Mouse (Mus musculus): Measurements from ENCODE around the gene Fndc8. TPM values are rescaled to one million over a fixed set of nuclear protein-coding genes. Genes with fewer than 3 reads are reported as not detected.
"Not testable (repeated sequence)": the region's sequence is repeated elsewhere in the genome, so short reads cannot be mapped to it uniquely, and the experiment has no call there.

Fndc8 gene
- polyA plus RNA-seq, 1 experiment from 2014 or later = 0.22 TPM

DNA sequence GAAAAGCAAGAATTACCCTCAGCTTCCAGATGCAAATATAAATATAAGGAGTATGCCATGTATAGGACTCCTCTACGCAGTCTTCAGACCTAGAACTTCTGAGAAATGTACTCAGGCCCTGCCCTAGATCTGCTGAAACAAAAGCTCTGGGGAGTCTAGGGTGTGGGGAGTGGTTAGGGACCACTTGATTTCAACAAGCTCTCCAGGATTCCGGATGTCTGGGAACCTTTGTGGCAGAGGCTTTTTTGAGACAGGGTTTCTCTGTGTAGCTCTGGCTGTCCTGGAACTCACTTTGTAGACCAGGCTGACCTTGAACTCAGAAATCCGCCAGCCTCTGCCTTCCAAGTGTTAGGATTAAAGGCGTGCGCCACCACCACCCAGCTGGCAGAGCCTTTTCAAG lies 13.9 kb downstream of the Fndc8 start:
- peaks cover 66% of the 10 kb centered on the region for H3K36me3 ChIP-seq (replicated peaks)
- no peak overlapping the region for H3K27ac ChIP-seq
- H3K4me3 ChIP-seq = no peak overlapping the region
- peaks cover 15% of the 10 kb centered on the region for H3K4me1 ChIP-seq
- H3K27me3 ChIP-seq (ENCODE audit: poor library complexity, severe bottlenecking) = 0 out of 2 replicates have a peak, but pooled peaks cover 7% of the 10 kb centered on the region
- WGBS = 89% methylated on average over 5 of the region's 5 CpGs
- DNase-seq (ENCODE audit: extremely low spot score, low spot score) = no peak
- H3K9me3 ChIP-seq = no peaks in the 10 kb centered on the region

DNA sequence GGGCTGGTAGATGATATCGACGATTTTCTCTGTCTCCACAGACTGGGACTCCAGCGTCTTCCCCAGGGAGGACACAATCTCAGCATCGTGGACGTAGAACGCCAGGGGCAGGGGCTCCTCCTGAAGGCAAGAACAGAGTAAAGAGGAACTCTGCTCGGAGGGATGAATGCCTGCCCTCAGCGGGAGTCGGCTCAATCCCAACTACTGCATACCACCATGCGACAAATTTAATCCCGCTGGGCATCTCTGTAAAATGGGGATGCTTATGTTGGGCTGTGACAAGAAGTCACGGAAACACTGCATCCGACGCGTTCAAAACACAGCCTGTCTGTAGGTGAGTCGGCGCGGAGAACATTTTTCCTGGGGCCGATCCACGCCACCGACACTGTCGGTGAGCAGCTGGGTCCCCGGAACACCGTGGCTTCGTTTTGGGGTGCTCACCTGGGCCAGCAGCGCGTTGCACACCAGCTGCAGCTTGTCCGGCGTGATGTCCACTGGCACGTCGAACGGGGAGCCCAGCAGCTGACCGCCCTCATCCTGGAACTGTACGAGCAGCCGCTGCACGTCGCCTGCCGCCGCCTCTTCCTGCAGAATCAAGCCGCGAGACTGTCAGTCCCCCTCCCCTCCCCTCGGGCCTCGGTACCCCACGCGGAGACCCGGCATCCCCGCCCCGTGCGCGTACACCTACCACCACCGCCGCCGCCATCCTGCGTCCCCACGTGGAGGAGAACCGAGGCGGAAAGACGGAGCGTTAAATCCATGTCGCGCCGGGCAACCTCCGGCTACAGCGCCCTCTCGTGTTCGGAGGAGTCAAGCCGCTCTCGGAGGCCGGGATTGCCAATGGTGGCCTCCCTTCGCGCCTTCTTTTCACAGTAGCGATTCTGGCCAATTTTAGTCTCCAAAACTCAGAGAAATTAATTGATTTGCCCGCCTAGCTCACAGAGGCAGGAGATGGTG lies 16.0 kb downstream of the Fndc8 start, which contains the start of gene Nle1:
Nle1 (minus strand) TSS at position 761 of the 957 bp plus-strand sequence.
- H3K27ac ChIP-seq = peak within 1 kb of the TSS; percentile 89
- H3K4me3 ChIP-seq = peak within 1 kb of the TSS; percentile 90
- H3K9me3 ChIP-seq = no peaks in the 10 kb centered on the region
- peak; percentile 93 for DNase-seq (ENCODE audit: extremely low spot score, low spot score)
- peaks cover 22% of the 10 kb centered on the region for H3K27me3 ChIP-seq (ENCODE audit: poor library complexity, severe bottlenecking)
- WGBS = 2% methylated on average over 73 of the region's 73 CpGs
- peaks cover 15% of the 10 kb centered on the region for H3K4me1 ChIP-seq
- H3K36me3 ChIP-seq (replicated peaks) = peaks cover 45% of the 10 kb centered on the region

GRCm38 (mm10) chr11:82908608-82908989 lies 16.7 kb downstream of the Fndc8 start:
- WGBS = 60% methylated on average over 10 of the region's 10 CpGs

GRCm38 (mm10) chr11:82910250-82910649 lies 18.3 kb downstream of the Fndc8 start, which contains the start of gene Unc45b:
Gene Unc45b, plus strand, starts transcription at chr11:82910550.
- WGBS = 84% methylated on average over 4 of the region's 4 CpGs
- DNase-seq (ENCODE audit: extremely low spot score, low spot score) = no peak
- Histone ChIP-seq H3K9me3 (no peaks in the 10 kb centered on the region), H3K4me3 (no peak within 1 kb of the TSS), H3K27ac (no peak within 1 kb of the TSS), H3K27me3 (ENCODE audit: poor library complexity, severe bottlenecking) (peaks cover 38% of the 10 kb centered on the region), H3K36me3 (replicated peaks) (peaks cover 22% of the 10 kb centered on the region), H3K4me1 (peaks cover 20% of the 10 kb centered on the region)

More at GRCm38 (mm10) chr11:82908608-82908989, 16.7 kb downstream of the Fndc8 start:
- peaks cover 38% of the 10 kb centered on the region for H3K36me3 ChIP-seq (replicated peaks)
- H3K27ac ChIP-seq = peak overlapping the region; percentile 89
- peaks cover 28% of the 10 kb centered on the region for H3K27me3 ChIP-seq (ENCODE audit: poor library complexity, severe bottlenecking)
- peaks cover 15% of the 10 kb centered on the region for H3K4me1 ChIP-seq
- peak overlapping the region; percentile 90 for H3K4me3 ChIP-seq
- DNase-seq (ENCODE audit: extremely low spot score, low spot score) = no peak
- H3K9me3 ChIP-seq = no peaks in the 10 kb centered on the region

DNA sequence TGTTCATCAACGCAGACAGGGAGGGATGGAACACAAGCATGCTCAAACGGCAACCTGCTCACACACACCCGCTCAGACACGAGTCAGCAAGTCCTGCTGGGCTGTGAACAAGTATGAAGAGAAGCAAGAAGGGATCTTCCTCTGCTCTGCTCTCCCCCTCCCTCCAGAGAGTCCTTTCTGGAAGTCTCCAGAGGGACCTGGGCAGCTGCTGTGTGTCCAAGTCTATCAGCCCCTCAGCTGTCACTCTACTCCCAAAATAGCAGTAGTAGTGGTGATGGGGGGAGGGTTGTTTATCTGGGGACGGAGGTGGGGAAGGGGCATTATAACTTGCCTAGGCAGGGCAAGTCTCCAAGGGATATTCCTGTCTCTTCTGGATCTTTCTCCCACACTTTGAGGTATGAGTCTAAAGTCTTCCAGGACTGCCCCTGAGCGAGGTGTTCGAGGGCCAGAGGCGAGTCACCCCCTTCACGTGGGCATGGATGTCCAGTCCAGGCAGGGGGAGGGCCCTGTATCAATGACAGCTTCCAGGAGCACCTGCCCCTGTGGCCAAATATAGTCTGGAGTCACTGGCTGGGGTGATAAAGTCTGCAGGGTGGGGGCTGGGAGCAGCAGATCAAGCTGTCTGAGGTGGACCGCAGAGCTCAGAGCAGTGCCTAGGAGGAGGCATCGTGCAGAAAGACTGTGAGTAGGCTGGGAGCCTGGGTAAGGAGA lies 18.9 kb downstream of the Fndc8 start:
- WGBS = 83% methylated on average over 11 of the region's 11 CpGs
- Histone ChIP-seq H3K4me1 (peaks cover 20% of the 10 kb centered on the region), H3K4me3 (no peak overlapping the region), H3K27ac (no peak overlapping the region), H3K27me3 (ENCODE audit: poor library complexity, severe bottlenecking) (peaks cover 38% of the 10 kb centered on the region), H3K36me3 (replicated peaks) (peaks cover 16% of the 10 kb centered on the region), H3K9me3 (no peaks in the 10 kb centered on the region)
- DNase-seq (ENCODE audit: extremely low spot score, low spot score) = no peak

DNA sequence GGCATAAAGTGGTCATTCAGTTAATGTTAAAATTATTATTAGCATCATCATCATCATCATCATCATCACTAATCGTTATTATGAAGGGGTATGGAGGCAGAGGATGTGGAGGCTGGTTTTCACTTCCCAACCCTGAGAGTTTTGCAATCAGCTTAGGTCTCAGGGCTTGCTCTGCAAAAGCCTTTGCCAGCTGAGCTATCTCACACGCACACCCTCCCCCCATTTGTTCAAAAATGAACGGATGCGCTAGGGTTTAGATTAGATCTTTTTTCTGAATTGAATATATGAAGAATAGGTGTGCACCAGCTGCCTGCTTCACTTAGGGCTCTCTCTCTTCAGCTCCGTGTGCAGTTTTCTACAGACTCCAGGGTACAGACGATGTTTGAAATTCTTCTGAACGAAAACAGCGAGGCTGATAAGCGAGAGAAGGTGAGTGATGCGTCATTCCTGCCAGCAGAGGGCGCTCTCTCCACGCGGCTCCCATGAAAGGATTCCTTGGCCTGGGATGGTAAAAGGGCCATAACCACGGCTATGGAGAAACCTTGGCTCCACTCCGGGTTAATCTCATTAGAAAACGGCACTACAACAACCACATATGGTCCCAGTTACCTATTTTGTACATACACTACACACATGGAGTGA lies 22.9 kb downstream of the Fndc8 start:
- H3K4me1 ChIP-seq = peaks cover 6% of the 10 kb centered on the region; the same call in 1 of the 2 replicates
- DNase-seq (ENCODE audit: extremely low spot score, low spot score) = peak; percentile 86
- no peak overlapping the region for H3K27ac ChIP-seq

DNA sequence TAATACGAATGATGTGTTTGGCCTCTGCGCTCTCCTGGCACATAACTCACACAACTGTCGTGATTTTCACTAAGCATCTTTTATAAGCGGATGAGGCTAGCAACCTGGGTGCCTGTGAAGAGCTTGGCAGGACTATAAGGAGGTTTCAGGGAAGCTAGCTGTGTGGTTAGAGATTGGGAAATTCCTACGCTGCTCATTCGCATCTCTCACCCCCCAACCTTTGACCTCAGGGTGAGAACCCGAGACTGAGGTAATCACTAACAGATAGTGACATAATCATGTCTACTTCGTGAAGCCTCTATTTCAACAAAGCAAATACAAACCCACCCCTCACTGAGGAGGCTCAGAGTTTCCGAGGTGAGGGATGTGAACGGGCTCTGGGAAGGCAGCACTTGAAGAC lies 28.8 kb downstream of the Fndc8 start:
- DNase-seq (ENCODE audit: extremely low spot score, low spot score) = no peak
- H3K27ac ChIP-seq = no peak overlapping the region
- H3K36me3 ChIP-seq (replicated peaks) = no peaks in the 10 kb centered on the region
- 53% methylated on average over 10 of the region's 10 CpGs for WGBS
- H3K9me3 ChIP-seq = no peaks in the 10 kb centered on the region
- H3K27me3 ChIP-seq (ENCODE audit: poor library complexity, severe bottlenecking) = peaks cover 49% of the 10 kb centered on the region
- no peak overlapping the region for H3K4me3 ChIP-seq
- no peaks in the 10 kb centered on the region for H3K4me1 ChIP-seq

More for the DNA sequence above, 22.9 kb downstream of the Fndc8 start:
- no peaks in the 10 kb centered on the region for H3K9me3 ChIP-seq
- no peaks in the 10 kb centered on the region for H3K36me3 ChIP-seq (replicated peaks)
- WGBS = 9% methylated on average over 16 of the region's 16 CpGs
- peak overlapping the region; percentile 39 for H3K4me3 ChIP-seq
- H3K27me3 ChIP-seq (ENCODE audit: poor library complexity, severe bottlenecking) = peaks cover 46% of the 10 kb centered on the region

DNA sequence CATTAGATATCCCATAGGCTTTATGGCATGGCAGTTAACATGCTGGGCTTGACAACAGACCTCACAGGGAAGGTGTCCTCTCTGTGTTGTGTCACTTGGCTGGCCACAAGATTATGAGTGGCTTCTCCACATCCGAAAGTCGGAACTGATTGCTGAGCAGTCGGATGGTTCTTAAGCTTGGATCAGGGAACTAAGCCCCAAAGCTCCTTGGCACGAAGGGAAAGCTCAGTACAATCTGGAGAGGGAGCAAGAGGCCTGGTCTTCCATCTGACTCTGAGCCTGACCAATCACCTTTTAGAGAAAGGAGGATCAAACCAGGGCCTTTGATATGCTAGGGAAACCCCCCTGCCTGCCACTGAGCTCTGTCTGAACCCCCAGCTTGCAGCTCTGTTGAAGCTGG lies 29.8 kb downstream of the Fndc8 start:
- Histone ChIP-seq H3K36me3 (replicated peaks) (no peaks in the 10 kb centered on the region), H3K27me3 (ENCODE audit: poor library complexity, severe bottlenecking) (peaks cover 56% of the 10 kb centered on the region), H3K4me3 (no peak overlapping the region), H3K4me1 (no peaks in the 10 kb centered on the region), H3K9me3 (no peaks in the 10 kb centered on the region), H3K27ac (no peak overlapping the region)
- no peak for DNase-seq (ENCODE audit: extremely low spot score, low spot score)
- WGBS = 74% methylated on average over 4 of the region's 4 CpGs

GRCm38 (mm10) chr11:82923910-82924309 lies 32.0 kb downstream of the Fndc8 start:
- not testable (repeated sequence) for H3K36me3 ChIP-seq (replicated peaks); DNase-seq (ENCODE audit: extremely low spot score, low spot score); H3K27ac ChIP-seq; H3K4me3 ChIP-seq; H3K4me1 ChIP-seq; H3K9me3 ChIP-seq
- WGBS = 94% methylated on average over 6 of the region's 6 CpGs
- peaks cover 75% of the 10 kb centered on the region for H3K27me3 ChIP-seq (ENCODE audit: poor library complexity, severe bottlenecking)

DNA sequence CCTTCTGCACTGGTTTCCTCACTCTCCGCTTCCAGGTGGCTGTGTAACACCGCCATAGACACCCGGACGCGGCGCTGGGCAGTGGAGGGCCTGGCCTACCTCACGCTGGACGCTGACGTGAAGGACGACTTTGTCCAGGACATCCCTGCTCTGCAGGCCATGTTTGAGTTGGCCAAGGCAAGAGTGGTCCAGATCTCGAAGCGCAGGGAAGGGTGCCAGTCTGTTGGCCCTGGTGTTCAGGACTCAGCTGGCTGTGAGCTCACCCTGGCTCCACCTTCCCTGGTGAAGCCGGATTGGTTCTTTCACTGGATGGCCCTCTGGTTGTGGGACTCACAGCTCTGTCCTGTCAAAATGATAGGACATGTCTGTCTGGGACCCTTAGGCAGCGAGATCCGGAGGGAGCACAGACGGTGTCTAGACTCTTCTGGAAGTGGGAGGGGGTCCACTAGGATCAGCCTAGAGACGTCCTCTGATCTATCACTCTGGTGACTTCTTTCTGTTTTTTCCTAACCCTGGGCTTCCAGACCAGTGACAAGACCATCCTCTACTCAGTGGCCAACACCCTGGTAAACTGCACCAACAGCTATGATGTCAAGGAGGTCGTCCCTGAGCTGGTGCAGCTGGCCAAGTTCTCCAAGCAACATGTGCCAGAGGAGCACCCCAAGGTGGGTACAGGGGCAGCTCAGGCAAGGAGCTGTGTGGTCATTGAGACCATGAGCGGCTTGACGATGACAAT lies 37.1 kb downstream of the Fndc8 start:
- Histone ChIP-seq H3K4me3 (no peak overlapping the region), H3K4me1 (peaks cover 22% of the 10 kb centered on the region), H3K27ac (no peak overlapping the region), H3K36me3 (replicated peaks) (no peaks in the 10 kb centered on the region), H3K9me3 (no peaks in the 10 kb centered on the region), H3K27me3 (ENCODE audit: poor library complexity, severe bottlenecking) (peaks cover 86% of the 10 kb centered on the region)
- WGBS = 25% methylated on average over 20 of the region's 20 CpGs
- no peak for DNase-seq (ENCODE audit: extremely low spot score, low spot score)

GRCm38 (mm10) chr11:82929633-82929950 lies 37.7 kb downstream of the Fndc8 start:
- Histone ChIP-seq H3K4me3 (no peak overlapping the region), H3K4me1 (peaks cover 22% of the 10 kb centered on the region), H3K27ac (no peak overlapping the region), H3K9me3 (no peaks in the 10 kb centered on the region), H3K27me3 (ENCODE audit: poor library complexity, severe bottlenecking) (peaks cover 91% of the 10 kb centered on the region), H3K36me3 (replicated peaks) (no peaks in the 10 kb centered on the region)
- 48% methylated on average over 3 of the region's 3 CpGs for WGBS
- DNase-seq (ENCODE audit: extremely low spot score, low spot score) = no peak

GRCm38 (mm10) chr11:82930391-82930955 lies 38.5 kb downstream of the Fndc8 start:
- not testable (repeated sequence) for DNase-seq (ENCODE audit: extremely low spot score, low spot score); H3K36me3 ChIP-seq (replicated peaks); H3K27ac ChIP-seq; H3K9me3 ChIP-seq
- WGBS = 1% methylated on average over 79 of the region's 85 CpGs
- Histone ChIP-seq H3K4me1 (peaks cover 22% of the 10 kb centered on the region), H3K27me3 (ENCODE audit: poor library complexity, severe bottlenecking) (peaks cover 96% of the 10 kb centered on the region), H3K4me3 (peak overlapping the region; percentile 60)
